Mouse (Mus musculus) sigmoid colon, adult 10 weeks (tissue): ENCODE measurements around the gene Bmp15. TPM values are rescaled to one million over a fixed set of nuclear protein-coding genes. Genes with fewer than 3 reads are reported as not detected.

ENCODE experiments used
- polyA plus RNA-seq: library from polyadenylated mRNA; stranded (reverse); fragments of 350-450 nt; fragmentation: Illumina TruSeq; extraction: RNeasy Lipid Tissue Mini Kit (QIAGEN cat#74804); gene quantifications from one replicate; pipeline ENCODE4 v1.2.3, GENCODE M21; 2014; ENCODE audit warnings: low read depth, low replicate concordance

The Bmp15 gene
- not detected for polyA plus RNA-seq

DNA sequence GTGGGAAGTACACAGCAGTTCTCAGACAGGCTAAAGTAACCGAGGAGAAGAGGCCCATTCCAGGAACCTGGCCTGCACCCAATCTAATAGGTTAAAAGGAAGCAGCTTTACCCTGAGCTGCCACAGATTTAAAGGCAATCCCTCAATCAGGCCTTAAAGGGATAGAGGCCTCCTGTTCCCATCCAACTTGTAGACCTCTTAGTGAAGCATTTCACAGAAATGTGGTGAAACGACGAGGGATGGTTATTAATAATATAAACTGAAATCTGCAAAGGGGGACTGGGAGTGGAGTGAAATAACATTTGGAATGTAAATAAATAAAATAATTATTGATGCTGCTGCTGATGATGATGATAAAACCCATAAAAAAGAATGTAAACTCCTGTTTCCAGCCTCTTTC is at the start of gene Bmp15:
Gene Bmp15 (minus strand): TSS at position 101 of the 400 bp plus-strand sequence.

Other genes with a start within 250 kb of the Bmp15 start
- gene AU022751, start 237.3 kb downstream of the Bmp15 start, polyA plus RNA-seq: not detected
- 5.5 TPM for gene Nudt10, start 147.7 kb downstream of the Bmp15 start, polyA plus RNA-seq
- 2.6 TPM for gene Shroom4, start 79.1 kb upstream of the Bmp15 start, polyA plus RNA-seq